Mouse (Mus musculus) B cell, adult 2 months (primary cell): ENCODE measurements around the gene Spop.
"Not testable (repeated sequence)": the region's sequence is repeated elsewhere in the genome, so short reads cannot be mapped to it uniquely, and the experiment has no call there.

Experiments used
- DNase-seq, 2 experiments: peaks; one replicate each; pipeline ENCODE4 v3.0.0; 2022

Spop gene

GRCm38 (mm10) chr11:95500836-95501235 is 87.0 kb downstream of the Spop start:
- DNase-seq, result no peak

GRCm38 (mm10) chr11:95501826-95502225 is 87.9 kb downstream of the Spop start:
- not testable (repeated sequence) for DNase-seq

GRCm38 (mm10) chr11:95503581-95504180 is 89.8 kb downstream of the Spop start:
- no peak for DNase-seq

GRCm38 (mm10) chr11:95504271-95504731 is 90.4 kb downstream of the Spop start:
- no peak for DNase-seq

- DNase-seq, result no peak
These were observed 93.3 kb downstream of the Spop start for GRCm38 (mm10) chr11:95507041-95507716.

- DNase-seq, result no peak
These were observed 93.9 kb downstream of the Spop start for GRCm38 (mm10) chr11:95507785-95508184.

GRCm38 (mm10) chr11:95508211-95508926 is 94.5 kb downstream of the Spop start:
- DNase-seq, result no peak

- peak in 1 of 2 experiments; percentile 35 for DNase-seq
These were observed 95.3 kb downstream of the Spop start for GRCm38 (mm10) chr11:95509126-95509717.

- no peak for DNase-seq
These were observed 96.8 kb downstream of the Spop start for GRCm38 (mm10) chr11:95510631-95511030.

GRCm38 (mm10) chr11:95511919-95512318 is 98.0 kb downstream of the Spop start:
- DNase-seq, result no peak

- no peak for DNase-seq
These were observed 98.5 kb downstream of the Spop start for GRCm38 (mm10) chr11:95512383-95512782.

GRCm38 (mm10) chr11:95513461-95514297 is 99.8 kb downstream of the Spop start:
- no peak for DNase-seq

- DNase-seq, result peak; percentile 75 to 81
These were observed 100.5 kb downstream of the Spop start, which contains the start of gene Nxph3 for GRCm38 (mm10) chr11:95514298-95514861. Gene Nxph3 (minus strand): TSS chr11:95514570.

GRCm38 (mm10) chr11:95515376-95516323 is 101.8 kb downstream of the Spop start:
- no peak for DNase-seq

- DNase-seq, result no peak
These were observed 102.6 kb downstream of the Spop start for GRCm38 (mm10) chr11:95516491-95516911.

- no peak for DNase-seq
These were observed 103.3 kb downstream of the Spop start for GRCm38 (mm10) chr11:95517162-95517561.

- DNase-seq, result no peak
These were observed 105.4 kb downstream of the Spop start for GRCm38 (mm10) chr11:95519299-95519698.

GRCm38 (mm10) chr11:95519996-95520395 is 106.1 kb downstream of the Spop start:
- DNase-seq, result no peak

- DNase-seq, result peak; percentile 93 to 94
These were observed 106.7 kb downstream of the Spop start for GRCm38 (mm10) chr11:95520456-95521072.

GRCm38 (mm10) chr11:95521563-95521962 is 107.7 kb downstream of the Spop start:
- peak; percentile 71 for DNase-seq
